Mouse (Mus musculus): Measurements from ENCODE around the gene Znhit1.

GRCm38 (mm10) chr5:136970703-136971102, 17.1 kb downstream of the Znhit1 start:
- TF ChIP-seq CTCF (IDR thresholded peaks at IDR 0.05) (peak; percentile 82), POLR2A (IDR thresholded peaks at IDR 0.05; ENCODE audit: insufficient read depth, low read depth, low read length) (no peak), EP300 (IDR thresholded peaks at IDR 0.05; ENCODE audit: insufficient read depth, low read depth, low read length) (peak; percentile 87)

Data from heart, adult 2 months (tissue).